Mouse (Mus musculus) Muller cell, postnatal 12 days (primary cell): ENCODE results near the gene Lef1.

Experiments
- DNase-seq: peaks from one replicate; pipeline ENCODE4 v3.0.0-alpha.2; 2015; ENCODE audit errors: inconsistent ontology term

The Lef1 gene

DNA sequence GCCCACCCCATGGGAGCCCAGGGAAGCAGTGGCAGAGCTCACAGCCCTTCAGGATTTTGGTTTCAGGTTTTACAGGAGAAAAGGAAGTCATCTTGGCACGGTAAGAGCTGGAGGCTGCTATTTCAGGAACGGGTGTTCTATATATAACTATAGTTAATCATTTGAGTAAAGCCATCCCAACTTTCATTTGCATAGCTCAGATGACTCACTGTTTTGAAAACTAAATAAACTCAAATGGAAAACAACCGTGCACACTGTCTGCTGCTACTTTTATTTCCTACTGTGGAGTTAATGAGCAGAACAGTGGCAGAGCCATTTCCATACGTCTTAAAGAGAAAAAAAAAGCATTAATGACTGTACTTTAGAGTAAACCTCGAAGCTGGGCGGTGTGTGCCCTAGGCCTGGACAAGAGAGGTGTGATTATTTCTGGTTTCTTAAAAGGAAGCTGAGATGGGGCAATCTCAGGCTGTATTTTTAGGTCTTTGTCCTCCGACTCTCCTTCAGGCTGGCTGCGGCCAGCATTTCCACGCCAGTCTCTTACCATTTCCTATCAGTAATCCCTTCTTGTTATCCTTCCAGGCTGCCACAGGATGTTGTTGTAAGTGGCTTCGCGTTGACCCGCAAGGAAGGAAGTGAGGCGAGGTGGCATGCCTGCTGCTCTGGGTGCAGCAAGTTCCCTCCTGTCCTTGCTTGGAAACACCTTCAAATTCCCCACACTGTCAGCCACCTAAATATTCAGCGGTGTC lies 29.2 kb downstream of the Lef1 start:
- DNase-seq, result peak; percentile 19

DNA sequence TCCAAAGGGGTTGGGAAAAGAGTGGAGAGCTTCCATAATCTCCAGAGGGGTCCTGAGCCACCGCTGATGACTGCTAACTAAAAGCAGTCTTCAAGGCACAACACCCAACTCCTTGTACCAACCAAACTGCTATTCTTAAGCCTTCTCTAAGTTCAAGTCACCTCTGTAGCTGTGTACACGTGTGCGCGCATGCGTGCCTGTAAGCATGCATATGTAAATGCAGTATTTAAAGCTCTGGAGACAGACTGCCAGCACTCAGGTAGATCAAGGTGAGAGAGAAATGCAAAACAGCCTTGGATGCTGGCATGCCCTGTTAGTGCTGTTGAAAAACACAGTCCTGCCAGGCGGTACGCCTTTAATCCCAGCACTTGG lies 29.8 kb downstream of the Lef1 start:
- DNase-seq, result no peak

DNA sequence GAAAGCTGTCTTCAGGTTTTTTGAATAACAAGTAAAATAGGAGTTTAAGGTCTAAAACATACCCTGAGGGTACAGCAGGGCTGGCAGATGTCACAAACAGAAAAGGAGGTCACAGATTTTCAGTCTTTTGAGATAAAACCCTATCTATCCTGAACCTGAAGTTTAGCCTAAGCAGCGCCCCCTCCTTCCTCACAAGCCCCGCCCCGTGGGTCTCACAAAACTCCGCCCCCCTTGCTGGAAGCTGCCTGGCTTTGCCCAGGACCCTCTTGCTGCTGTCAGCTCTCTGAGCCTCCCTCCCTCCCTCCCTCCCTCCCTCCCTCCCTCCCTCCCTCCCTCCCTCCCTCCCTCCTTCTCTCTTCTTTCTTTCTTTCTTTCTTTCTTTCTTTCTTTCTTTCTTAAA lies 31.3 kb downstream of the Lef1 start:
- DNase-seq, result no peak

DNA sequence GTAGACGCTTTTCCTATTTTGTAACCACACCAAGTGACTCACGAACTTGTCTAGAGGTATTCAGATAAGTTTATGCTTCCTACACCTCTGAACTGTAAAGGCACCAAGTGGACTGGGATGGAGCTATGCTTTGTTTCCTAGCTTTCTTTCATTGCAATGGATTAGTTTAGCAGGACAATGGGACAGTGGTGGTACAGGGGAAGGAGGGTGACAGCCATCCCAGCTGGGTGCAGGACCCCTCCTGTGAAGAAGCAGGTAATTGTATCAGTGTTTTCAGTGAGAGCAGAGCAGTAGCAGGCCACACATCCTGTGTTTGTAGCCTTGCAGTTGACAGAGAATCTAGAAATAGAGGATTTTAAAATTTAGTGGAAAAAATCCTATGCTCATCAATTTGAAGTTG lies 34.0 kb downstream of the Lef1 start:
- DNase-seq, result no peak

DNA sequence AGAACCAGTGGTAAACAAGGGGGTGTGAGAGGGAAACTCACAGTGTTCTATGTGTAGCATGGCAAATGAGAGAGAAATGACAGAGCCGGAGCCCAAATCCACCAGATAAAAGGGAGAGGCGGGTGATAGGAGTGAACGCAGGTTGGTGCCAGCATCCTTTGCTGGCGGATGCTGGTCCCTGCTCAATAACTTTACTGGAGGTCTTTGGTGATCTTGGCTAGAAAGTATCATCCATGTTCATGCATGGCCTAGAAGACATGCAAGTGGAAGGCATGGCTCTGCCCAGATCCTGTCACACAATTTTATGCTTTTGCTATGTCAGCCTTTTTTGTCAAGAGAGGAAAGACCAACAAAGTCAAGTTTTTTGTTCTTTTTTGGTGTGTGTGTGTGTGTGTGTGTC lies 42.6 kb downstream of the Lef1 start:
- DNase-seq, result no peak

DNA sequence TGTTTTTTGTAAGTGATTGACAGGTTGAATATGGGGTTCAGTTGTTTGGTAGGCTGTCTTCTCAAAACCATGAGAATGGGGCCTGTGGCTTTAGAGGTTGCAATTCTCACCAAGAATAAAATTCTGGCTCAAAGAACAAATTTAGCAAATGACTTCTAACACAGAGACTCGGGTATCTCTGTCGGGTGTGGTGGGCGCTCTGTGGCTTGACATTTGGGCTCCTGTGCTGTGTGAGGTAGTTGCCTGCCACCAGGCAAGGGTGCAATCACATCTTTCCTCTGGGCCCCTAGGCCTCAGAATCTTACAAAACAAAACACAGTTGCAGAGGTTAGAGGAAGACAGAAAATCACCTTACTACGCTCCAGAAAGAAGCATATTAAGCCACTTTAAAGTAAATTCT lies 43.6 kb downstream of the Lef1 start:
- no peak for DNase-seq

DNA sequence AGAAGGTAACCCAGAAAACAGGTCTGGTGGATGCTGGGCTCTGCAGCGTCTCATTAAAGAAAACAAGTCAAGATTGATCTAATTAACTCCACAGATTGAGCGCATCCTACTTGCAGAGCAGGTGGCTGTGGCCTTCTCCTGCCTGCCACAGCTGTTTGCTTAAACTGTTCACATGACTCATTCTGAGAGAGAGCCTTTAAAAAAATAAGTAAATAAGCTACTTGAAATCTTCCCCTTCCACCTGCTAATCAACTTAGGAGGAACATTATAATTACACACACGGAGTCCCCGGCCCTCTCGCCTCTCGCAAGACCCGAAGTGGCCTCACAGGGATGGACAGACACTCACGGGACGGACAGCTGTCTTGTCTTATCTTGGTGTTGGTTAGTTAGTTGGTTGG lies 44.3 kb downstream of the Lef1 start:
- DNase-seq, result no peak

DNA sequence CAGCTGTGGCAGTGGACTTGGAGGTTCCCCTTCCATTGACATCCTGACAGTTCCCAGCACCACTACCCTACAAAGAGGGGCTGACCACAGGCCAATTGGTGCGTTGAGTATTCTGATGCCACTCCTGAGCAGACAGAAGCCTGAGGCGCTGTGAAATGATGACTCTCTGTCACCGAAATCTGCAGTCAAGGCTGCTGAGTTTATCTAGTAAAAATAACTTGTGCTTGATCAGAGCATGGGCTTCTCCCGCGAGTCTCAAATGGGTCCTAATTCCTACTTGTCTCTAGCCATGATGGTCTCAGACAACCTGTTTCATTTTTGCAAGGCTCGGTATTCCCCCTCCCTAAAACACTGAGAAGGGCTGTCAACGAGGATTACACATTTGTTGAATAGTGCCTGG lies 44.8 kb downstream of the Lef1 start:
- DNase-seq, result no peak

DNA sequence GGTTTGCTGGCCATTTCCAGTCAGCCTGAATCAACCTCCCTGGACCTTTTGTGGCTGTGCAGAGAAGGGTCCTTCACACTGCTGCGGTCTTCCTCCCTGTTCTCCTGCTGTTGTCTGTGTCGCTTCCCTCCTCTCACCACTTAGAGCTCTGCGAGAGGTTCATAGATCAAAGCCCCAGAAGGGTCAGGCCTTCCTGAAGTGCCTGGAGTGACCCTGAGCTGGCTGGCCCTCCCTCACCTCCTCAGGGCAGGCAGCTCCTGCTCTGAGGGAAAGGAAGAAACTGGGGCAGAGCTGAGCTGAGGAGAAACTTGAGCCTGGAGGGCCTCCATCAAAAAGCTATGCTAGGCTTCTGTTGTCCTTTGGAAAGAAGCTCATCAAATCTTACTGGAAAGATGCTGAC lies 45.4 kb downstream of the Lef1 start:
- no peak for DNase-seq

DNA sequence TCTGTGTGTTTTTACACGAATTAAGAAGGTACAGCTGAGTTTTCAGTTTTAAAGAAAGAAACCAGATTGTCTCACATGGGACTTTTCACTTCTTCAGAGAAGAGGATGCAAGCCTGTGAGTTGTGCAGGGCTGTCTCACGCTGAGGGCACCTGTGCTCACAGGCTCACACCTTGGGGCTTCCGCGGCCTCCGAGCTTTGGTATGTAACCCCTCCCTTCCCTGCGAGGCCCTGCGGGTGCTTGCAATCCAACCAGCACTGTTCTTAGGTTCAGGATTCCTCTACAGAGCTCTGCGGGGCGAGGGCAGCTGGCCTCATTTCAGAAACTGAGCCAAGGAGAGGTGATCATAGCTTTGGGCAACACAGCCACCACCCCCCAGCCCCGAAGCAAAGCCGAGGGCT lies 46.1 kb downstream of the Lef1 start:
- peak; percentile 14 for DNase-seq

DNA sequence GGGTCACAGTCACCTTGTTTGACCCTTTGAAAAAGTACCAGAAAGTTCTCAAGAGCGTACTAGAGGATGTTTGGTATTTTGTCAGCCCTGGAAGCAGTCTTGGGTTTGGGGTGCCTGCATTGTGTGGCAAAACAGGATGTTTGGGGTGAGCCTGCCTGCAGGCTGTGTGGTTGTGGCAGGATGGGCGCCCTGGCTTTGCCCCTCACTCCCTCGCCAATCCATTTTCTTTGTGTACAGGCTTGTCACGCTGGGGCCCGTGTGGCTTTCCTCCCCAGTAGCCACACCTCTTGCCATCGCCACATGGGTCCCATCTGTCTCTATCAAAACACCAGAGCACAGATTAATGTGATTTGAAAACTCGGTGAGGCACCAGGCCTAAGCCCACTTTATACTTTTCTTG lies 47.2 kb downstream of the Lef1 start:
- no peak for DNase-seq

DNA sequence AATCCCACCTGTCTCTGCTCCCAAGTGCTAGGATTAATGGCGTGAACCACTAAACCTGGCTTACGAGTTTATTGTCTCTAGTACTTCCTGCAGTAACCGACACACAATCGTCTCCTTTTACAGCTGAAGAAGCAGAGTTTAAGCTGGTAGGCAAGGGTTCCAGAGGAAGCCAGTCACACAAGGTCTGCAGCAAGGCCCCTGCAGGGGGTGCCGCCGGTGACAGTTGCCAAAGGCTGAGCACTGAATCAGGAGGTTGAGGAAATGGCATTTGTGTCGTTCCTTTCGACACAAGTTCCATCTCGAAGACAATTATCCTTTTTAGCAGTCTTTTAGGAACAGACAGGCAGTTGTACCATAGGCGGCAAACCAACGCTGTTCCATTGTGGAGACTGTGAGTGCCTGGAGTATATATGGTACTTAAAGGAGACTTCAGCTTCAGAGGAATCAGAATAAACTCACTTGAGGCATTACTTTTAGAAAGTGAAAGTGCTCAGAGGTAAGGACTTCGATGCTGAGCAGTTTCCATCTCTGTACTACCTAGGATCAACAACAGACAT lies 49.0 kb downstream of the Lef1 start:
- no peak for DNase-seq

DNA sequence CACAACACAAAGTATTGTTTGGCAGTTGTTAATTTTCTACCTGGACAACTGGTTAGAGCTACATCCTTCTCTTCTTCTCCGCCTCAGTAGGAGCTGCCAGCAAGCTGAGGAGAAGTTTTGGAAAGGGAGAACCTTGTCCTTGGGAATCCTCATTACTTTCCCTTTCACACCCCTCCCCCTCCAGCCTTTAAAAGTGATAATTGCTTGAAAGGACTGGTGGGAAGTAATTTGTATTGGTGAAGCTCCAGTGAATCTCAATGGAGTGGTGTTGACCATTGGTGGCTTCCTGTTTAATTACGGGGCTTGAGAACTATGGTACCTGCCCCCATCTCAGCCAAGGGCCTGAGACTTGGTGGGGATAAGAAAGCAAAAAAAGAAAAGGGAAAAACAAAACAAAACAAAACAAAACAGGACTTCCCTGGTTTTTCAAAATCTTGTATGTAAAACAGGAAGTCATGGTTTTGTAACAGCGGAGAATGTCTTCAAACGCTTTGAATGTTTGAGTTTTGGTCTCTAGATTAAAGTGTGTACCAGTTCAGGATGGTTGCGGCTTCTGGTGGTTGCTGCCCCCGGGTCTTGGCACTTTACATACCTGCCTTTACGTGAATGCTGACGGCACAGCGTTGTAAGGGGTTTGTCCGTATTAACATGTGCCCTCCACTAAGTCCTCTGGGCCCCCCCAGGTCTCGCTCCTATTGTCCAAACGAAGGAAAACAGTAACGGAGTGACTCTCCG lies 49.8 kb downstream of the Lef1 start:
- peak; percentile 38 for DNase-seq

DNA sequence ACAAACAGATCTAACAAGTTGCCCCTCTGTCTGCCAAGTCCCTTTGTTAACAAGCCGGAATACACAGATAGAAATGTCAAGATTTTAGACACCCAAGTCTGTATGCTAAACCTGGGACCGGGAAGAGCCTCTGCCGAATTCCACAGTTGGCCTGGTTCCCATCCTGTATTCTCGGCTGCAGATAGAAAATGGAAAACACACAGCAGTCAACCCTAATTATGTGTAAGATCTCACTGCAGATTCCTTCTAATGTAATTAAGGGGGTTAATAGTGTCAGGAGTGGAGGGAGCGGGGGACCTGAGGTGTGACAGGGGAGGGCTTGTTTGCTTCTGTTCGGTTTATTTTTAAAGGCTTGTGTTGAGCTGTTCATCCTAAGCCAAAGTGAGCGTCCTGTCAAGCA lies 50.6 kb downstream of the Lef1 start:
- peak; percentile 32 for DNase-seq

DNA sequence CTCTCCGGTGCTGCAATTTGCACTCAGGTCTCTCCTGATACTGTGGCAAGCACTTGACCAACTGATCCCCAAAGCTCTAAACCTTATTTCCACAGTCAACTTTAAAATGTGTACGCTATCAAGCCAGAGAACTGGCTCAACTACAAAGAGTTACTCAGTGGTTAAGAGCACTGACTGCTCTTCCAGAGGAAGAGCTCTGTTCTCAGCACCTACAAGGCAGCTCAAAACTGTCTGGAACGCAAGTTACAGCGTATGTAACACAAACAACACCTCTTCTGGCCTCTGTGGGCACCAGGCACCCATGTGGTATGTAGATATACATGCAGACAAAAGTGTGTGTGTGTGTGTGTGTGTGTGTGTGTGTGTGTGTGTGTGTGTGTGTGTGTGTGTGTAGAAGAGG lies 57.5 kb downstream of the Lef1 start:
- no peak for DNase-seq

DNA sequence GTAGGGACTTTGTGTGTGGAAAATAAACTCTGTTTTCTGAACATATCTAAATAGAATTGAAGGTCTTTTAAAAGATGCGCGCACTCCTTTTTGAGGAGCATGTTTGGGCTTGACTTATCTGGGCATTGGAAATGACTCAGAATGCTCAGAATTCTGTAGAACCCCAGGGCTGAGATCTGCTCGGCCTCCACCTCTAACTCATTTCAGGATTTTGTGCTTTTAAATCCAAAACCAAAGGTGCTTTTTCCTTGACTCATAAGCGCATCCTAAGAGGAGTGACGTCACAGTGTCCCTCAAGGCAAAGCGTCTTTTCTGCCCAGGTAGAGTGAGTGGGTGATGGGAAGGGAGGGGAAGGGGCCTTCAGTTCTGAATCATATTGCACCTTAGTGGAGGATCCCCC lies 58.9 kb downstream of the Lef1 start:
- DNase-seq, result no peak

DNA sequence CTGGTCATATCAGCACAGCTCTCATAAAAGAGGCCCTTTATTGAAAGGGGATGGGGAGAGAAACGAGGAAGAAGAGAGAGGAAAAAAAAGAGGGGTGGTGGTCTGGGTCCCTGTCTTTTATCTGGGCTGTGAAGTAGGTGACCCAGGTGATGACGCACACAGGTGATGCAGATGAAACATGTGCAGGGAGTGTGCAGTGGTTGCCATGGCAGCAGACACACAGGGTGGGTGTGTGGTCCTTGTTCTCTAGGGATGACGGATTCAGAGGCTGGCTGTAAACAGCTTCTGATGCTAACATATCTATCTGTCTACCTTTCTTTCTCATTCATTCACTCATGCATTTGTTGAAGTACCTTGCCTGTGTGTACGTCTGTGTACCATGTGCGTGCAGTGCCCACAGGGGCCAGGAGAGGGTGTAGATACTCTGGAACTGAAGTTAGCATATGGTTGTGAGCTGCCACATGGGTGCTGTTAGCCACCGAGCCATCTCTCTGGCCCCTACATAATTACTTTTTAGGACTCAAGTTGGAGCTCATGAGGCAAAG lies 59.9 kb downstream of the Lef1 start:
- DNase-seq, result no peak

DNA sequence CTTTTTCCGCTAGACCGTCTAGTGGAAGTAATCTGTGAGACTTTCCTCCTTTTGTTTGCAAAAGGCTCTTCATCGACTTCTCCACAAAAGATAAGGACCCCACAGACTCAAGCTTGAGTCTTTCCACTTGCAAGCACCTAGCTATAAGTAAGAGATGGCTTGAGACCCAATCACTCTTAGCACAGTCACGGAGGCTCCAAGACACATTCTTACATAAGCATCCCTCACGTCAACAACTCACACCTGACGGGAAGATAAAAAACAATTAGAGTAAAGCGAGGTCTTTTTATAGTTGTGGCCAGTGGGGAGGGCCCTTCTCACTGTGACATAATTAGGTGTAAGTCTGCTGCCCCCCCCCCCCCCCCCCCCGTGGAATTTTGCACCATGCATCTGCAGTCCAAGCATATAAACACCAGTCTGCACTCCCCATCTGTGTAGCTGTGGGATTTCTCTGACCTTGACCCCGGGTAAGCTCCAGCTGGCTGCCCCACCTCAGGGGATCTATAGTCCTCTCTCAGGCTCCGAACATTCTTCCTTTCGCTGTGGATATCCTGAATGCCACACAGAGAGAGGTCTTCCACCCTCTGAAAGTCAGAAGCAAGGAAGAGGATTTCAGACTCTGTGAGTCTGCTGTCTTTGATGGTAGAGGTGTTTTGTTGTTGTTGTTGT lies 61.2 kb downstream of the Lef1 start:
- no peak for DNase-seq

DNA sequence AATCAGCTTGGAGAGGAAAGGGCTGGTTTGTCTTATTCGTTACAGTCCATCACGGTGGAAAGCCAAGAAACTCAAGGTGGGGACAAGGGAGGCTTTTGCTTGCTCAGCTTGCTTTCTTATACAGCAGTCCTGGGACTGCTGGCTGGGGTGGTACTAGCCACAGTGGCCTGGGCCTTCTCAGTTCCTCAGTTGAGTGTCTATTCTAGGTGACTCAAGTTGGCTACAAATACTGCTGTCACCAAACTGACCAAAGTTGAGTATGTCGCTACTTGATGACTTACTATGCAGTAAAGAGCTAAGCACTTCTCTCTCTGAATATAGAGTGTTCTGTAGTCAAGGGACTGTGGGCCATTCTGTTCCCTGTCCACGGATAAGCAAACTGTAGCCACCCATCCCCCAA lies 62.0 kb downstream of the Lef1 start:
- no peak for DNase-seq

DNA sequence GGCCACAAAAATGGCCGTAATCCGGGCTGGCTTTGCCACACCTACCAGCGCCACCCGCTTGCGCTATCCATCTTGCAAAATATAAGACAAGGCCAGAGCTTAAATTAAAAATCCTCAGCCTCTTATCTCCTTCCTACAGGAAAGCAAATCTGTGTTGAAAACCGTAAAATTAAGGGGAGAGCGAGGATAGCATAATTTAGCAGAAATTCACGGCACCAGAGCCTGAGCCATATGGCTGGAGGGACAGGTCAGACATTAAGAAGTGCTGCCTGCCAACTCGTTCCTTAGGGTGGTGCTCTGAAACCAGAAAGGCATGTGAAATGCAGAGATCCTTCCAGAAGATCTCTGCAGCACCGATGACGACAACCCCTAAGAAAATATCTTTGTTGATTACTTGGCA lies 70.7 kb downstream of the Lef1 start:
- DNase-seq, result no peak

DNA sequence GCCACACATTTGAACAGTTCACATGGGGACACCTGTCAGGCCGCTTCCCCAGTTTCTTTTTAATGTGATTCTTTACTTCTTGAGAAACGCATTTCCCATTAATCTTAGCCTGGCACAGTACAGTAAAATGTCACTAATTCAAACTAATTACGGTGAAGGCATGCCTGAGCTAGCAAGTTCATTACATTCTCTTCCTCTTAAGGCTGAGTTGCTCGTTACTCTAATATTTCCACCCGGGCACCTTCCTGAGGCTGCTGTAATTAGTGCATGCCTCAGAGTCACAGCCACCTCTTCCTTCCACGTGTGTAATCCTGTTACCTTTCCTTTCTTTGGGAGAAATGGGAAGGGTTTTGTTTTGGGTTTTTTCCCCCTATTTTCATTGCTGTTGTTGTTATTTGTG lies 71.9 kb downstream of the Lef1 start:
- DNase-seq, result peak; percentile 62

DNA sequence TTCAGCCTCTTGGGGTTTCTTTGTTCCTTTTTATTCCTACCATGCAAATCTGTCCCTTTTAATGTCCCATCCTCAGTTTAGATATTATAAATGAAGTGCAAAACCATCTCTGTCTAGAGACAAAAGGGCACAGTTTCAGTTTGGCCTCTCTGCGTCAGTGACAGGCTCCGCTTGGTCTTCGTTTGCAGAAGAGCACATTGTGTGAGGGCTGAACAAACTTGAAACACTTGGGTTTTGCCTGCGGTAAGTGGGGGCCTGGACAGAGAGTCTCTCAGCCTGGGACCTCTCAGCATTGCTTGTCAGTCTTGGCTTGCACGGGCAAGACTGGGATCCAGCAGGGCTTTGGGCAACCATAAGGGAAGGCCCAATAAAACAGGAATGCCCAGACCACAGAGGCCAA lies 75.9 kb downstream of the Lef1 start:
- DNase-seq, result no peak

DNA sequence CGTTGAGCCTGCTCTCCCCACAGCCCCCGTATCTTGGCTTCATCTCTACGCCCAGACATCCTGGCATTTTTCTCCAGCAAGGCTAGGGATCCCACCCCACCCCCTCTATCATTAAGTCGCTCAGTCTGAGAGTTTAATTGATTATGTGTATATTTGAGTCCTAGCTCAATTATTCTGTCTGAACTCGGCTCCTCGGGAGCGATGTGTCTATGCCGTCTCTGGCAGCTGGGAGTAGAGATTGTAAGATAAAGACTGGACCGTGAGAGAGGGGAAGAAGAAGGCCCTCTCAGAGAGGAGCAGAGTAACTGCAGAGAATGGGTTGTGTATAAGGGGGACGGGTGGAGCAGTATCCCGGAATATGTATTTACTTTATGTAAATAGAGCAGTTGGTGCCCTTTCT lies 80.0 kb downstream of the Lef1 start:
- no peak for DNase-seq
